ENCODE assay signal across 8 mouse cellular contexts in genomic region chr4:63019428-63019858, GRCm38 (mm10). TPM values are rescaled to one million over a fixed set of nuclear protein-coding genes. Genes with fewer than 3 reads are reported as not detected.
DNase-seq lines count a peak whose midpoint lies in the region; ATAC-seq and TF ChIP-seq lines count a peak whose summit lies in the region.

No protein-coding gene starts in this region.

- H3K4me2 ChIP-seq in liver, embryonic 11.5 days: no peak overlapping the region
- no peak overlapping the region for H3K4me2 ChIP-seq in embryonic facial prominence, embryonic 12.5 days (replicated peaks)
- H3K4me2 ChIP-seq in midbrain, postnatal 0 days (ENCODE audit: low read depth, low read length, poor library complexity, severe bottlenecking): no peak overlapping the region

- H3K9ac ChIP-seq in liver, embryonic 11.5 days (ENCODE audit: low read depth, low read length): no peak overlapping the region
- no peak overlapping the region for H3K9ac ChIP-seq in embryonic facial prominence, embryonic 12.5 days
- no peak overlapping the region for H3K9ac ChIP-seq in midbrain, postnatal 0 days (replicated peaks; ENCODE audit: low read length, poor library complexity, severe bottlenecking)

- no peaks in the 10 kb centered on the region for H3K9me3 ChIP-seq in liver, embryonic 11.5 days (ENCODE audit: control insufficient read depth, low read length)
- H3K9me3 ChIP-seq in embryonic facial prominence, embryonic 12.5 days: no peaks in the 10 kb centered on the region
- no peaks in the 10 kb centered on the region for H3K9me3 ChIP-seq in midbrain, postnatal 0 days (ENCODE audit: low read length)

- intact Hi-C loops in left cerebral cortex, postnatal 36 days (cut with DNase I): no loop called here

- H3K27ac ChIP-seq in liver, embryonic 11.5 days (ENCODE audit: low read depth, low read length): no peak overlapping the region
- H3K27ac ChIP-seq in embryonic facial prominence, embryonic 12.5 days: no peak overlapping the region
- H3K27ac ChIP-seq in midbrain, postnatal 0 days (ENCODE audit: low read depth, low read length): no peak overlapping the region

- 80% methylated on average over 4 of the region's 4 CpGs for WGBS in liver, embryonic 11.5 days
- WGBS in embryonic facial prominence, embryonic 12.5 days: 77% methylated on average over 4 of the region's 4 CpGs
- WGBS in midbrain, postnatal 0 days: 77% methylated on average over 4 of the region's 4 CpGs

- no peaks in the 10 kb centered on the region for H3K27me3 ChIP-seq in liver, embryonic 11.5 days (replicated peaks; ENCODE audit: control insufficient read depth, insufficient read depth, low read length)
- H3K27me3 ChIP-seq in embryonic facial prominence, embryonic 12.5 days: no peaks in the 10 kb centered on the region
- H3K27me3 ChIP-seq in midbrain, postnatal 0 days (ENCODE audit: insufficient read depth, low read length): no peaks in the 10 kb centered on the region

- DNase-seq in liver: peak; percentile 23
- no peak for DNase-seq in liver, embryonic 11.5 days (ENCODE audit: low spot score)
- peak; percentile 93 for DNase-seq in kidney, adult 9 months
- peak; percentile 18 for DNase-seq in midbrain, postnatal 0 days (ENCODE audit: low spot score)
- DNase-seq in cerebellum, adult 8-10 months: no peak
- no peak for DNase-seq in left cerebral cortex, postnatal 36 days (ENCODE audit: low spot score in 2 of 2)
- no peak for DNase-seq in B cell, adult 2 months

- no peaks in the 10 kb centered on the region for H3K36me3 ChIP-seq in liver, embryonic 11.5 days (ENCODE audit: control insufficient read depth, insufficient read depth, low read length)
- 0 out of 2 replicates have a peak, but pooled peaks cover 3% of the 10 kb centered on the region for H3K36me3 ChIP-seq in embryonic facial prominence, embryonic 12.5 days
- H3K36me3 ChIP-seq in midbrain, postnatal 0 days (ENCODE audit: insufficient read depth, low read length): no peaks in the 10 kb centered on the region

- peak; percentile 51 for TF ChIP-seq CTCF in midbrain, postnatal 0 days (IDR thresholded peaks at IDR 0.05)

- no peak overlapping the region for H3K4me3 ChIP-seq in liver, embryonic 11.5 days (ENCODE audit: low read depth, low read length)
- H3K4me3 ChIP-seq in embryonic facial prominence, embryonic 12.5 days: no peak overlapping the region
- H3K4me3 ChIP-seq in midbrain, postnatal 0 days (ENCODE audit: low read depth, low read length): no peak overlapping the region

- peaks cover 3% of the 10 kb centered on the region; the same call in 1 of the 2 replicates for H3K4me1 ChIP-seq in liver, embryonic 11.5 days (replicated peaks; ENCODE audit: control insufficient read depth, insufficient read depth, low read length)
- H3K4me1 ChIP-seq in embryonic facial prominence, embryonic 12.5 days: peaks cover 8% of the 10 kb centered on the region; the same call in 1 of the 2 replicates
- H3K4me1 ChIP-seq in midbrain, postnatal 0 days (ENCODE audit: insufficient read depth, low read length): no peaks in the 10 kb centered on the region

- ATAC-seq in liver, embryonic 11.5 days (replicated peaks; ENCODE audit: low FRiP score): no peak
- peak; percentile 56; the same call in 1 of the 2 replicates for ATAC-seq in embryonic facial prominence, embryonic 12.5 days (ENCODE audit: insufficient number of reproducible peaks, insufficient read depth, low FRiP score, low TSS enrichment)
- 0 out of 2 replicates have a peak, but pooled peaks have one; percentile 41 for ATAC-seq in midbrain, postnatal 0 days (ENCODE audit: low FRiP score)

RNA-seq across cellular contexts. Expression of gene Zfp618, which starts 54.1 kb away (rescaled TPM):
- polyA plus RNA-seq in liver, embryonic 11.5 days (2014; fragmentation: Nextera tagmentation; extraction: Ambion mirVana): 9.8 and 12.9 TPM in 2 replicates
- 40.4 and 42.4 TPM in 2 replicates for polyA plus RNA-seq in embryonic facial prominence, embryonic 12.5 days (2016; fragmentation: Nextera tagmentation; extraction: Ambion mirVana)
- 32.4 and 36.6 TPM in 2 replicates for total RNA-seq in midbrain, postnatal 0 days (2014; rRNA removed)
- 18.2 and 20.1 TPM in 2 replicates for polyA plus RNA-seq in midbrain, postnatal 0 days (2015; fragmentation: Nextera tagmentation; extraction: Ambion mirVana)
- total RNA-seq in left cerebral cortex, postnatal 36 days (2021): 1 to 10 TPM; 4.6 to 7.0 TPM

Comparison
In these comparisons a context has a peak if more than half of its experiments do, and no peak if none do; other contexts are left out.
1. DNase-seq: peak in liver (single experiment), kidney, adult 9 months (single experiment) and midbrain, postnatal 0 days (single experiment); none in liver, embryonic 11.5 days (single experiment), cerebellum, adult 8-10 months (single experiment), left cerebral cortex, postnatal 36 days (0 of 2) and B cell, adult 2 months (0 of 2).